Mouse (Mus musculus): ENCODE results near the gene Rpusd4. TPM values are rescaled to one million over a fixed set of nuclear protein-coding genes. Genes with fewer than 3 reads are reported as not detected.

The Rpusd4 gene
- 8.4 and 10.0 TPM in 2 replicates for total RNA-seq (2023)

DNA sequence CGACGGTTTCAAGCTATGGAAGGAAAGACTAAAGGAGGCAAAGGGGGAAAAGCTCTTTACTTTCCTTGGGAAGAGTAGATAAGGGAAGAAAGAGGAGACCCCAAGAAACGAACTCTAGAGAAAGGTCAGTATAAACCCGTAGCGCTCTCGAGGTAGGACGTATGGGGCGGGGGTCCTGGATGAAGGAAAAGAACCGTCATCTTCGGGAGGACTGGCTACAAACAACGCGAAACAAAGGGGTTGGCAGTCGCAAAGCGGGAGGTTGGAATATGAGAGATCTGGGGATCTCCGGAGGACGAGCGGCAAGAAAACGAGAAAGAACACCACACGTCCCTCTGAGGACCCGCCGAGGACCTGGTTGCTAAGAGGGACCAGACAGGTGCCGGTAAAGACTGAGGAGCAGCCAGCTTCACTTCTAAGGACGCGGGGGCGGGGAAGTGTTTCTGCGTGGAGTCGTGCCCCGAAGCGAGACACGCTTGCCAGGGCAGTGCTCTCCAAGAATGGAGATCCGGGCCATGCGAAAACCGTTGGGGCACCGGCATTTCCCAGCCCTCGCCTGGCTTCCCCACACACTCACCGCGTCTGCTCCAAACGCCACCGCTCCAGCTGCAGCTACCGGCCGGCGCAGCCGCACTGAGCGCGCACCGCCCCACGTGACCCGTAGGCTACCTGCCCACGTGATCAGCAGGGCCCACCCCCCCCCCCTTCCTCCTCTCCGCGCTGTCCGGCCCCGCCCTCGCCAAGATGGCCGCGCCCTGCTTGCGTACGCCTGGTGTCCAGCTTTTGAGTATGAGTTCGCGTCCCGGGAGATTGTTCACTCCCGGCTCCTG is at the start of gene Rpusd4, which contains the start of gene Fam118b:
Gene Rpusd4, plus strand, starts transcription at position 720 of the 830 bp plus-strand sequence.
Gene Fam118b, minus strand, starts transcription at position 660 of the 830 bp plus-strand sequence.

Other genes with a start within 250 kb of the Rpusd4 start
- 62.7 and 72.2 TPM in 2 replicates for gene St3gal4, start 148.6 kb upstream of the Rpusd4 start, total RNA-seq (2023)
- gene Dcps, start 91.8 kb upstream of the Rpusd4 start, total RNA-seq (2023): 14.4 and 15.9 TPM in 2 replicates
- gene Srpr, start 67.7 kb upstream of the Rpusd4 start, total RNA-seq (2023): 88.2 and 104 TPM in 2 replicates
- gene Tirap, start 67.6 kb upstream of the Rpusd4 start, total RNA-seq (2023): 60.8 and 66.7 TPM in 2 replicates
- gene Foxred1, start 56.8 kb upstream of the Rpusd4 start, total RNA-seq (2023): 18.9 and 19.3 TPM in 2 replicates
- 9.4 and 9.8 TPM in 2 replicates for gene Fam118b, start 60 bp upstream of the Rpusd4 start, total RNA-seq (2023)
- 0.45 and 2.4 TPM in 2 replicates for gene Cdon, start 153.3 kb downstream of the Rpusd4 start, total RNA-seq (2023)

All from neutrophil, adult 65 days (primary cell).